Mouse (Mus musculus) G1E (cell line): Measurements from ENCODE around the gene Ccp110.

ENCODE experiments used
- CTCF ChIP-seq: IDR thresholded peaks from 2 replicates; pipeline ENCODE4 v1.5.1; 2012; ENCODE audit warnings: low read depth, low read length, inconsistent platforms, mixed read lengths
- GATA1 ChIP-seq: IDR thresholded peaks from 2 replicates; pipeline ENCODE4 v1.6.1; 2012; ENCODE audit warnings: borderline replicate concordance, low read length, inconsistent platforms, mixed read lengths
- GATA2 ChIP-seq: IDR thresholded peaks from 2 replicates; pipeline ENCODE4 v1.6.1; 2012; ENCODE audit warnings: low read depth, low read length, inconsistent platforms, borderline replicate concordance
- POLR2AphosphoS5 ChIP-seq: IDR thresholded peaks from 2 replicates; pipeline ENCODE4 v1.6.1; 2012; ENCODE audit warnings: low read depth, low read length, inconsistent platforms; ENCODE audit not compliant: insufficient replicate concordance
- TAL1 ChIP-seq: conservative IDR thresholded peaks from 2 replicates; pipeline ENCODE4 v1.6.1; 2012; ENCODE audit warnings: low read depth, low read length, inconsistent platforms, mixed read lengths

DNA sequence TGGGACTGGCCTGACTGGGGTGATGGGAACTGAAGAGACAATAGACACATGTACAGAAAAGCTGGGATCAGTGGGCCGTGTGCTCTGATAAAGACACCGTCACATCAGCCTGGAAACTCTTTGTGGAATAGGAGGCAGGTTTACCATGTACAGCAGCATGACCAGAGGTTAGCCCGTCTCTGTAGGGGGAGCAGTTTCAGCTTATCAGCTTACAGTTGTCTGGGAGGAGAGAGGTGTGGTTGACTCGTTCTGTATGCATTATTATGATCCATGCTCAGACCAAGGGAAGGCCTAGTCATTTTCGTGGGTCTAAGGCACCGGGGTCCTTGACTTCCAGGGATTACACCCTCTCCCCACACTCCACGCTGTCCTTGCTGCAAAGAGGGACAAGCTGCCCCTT, 39.3 kb downstream of the Ccp110 start:
- TF ChIP-seq GATA1 (no peak), CTCF (no peak), TAL1 (no peak), GATA2 (no peak), POLR2AphosphoS5 (no peak)
